Mouse (Mus musculus) neural tube, embryonic 12.5 days (tissue): ENCODE measurements around the gene Rassf1. TPM values are rescaled to one million over a fixed set of nuclear protein-coding genes. Genes with fewer than 3 reads are reported as not detected.

Experiments
- ATAC-seq: fragments of 200-750 bp; cut with Nextera tagmentation; 2 replicates; pipeline ENCODE4 v1.8.0; 2017; ENCODE audit warnings: low read depth, mild to moderate bottlenecking, moderate TSS enrichment, moderate library complexity; ENCODE audit not compliant: low FRiP score
- H3K27ac ChIP-seq: fragments of 300-500 bp; sonication (generic); 2 replicates; pipeline ENCODE4 v1.5.1; 2016
- H3K27me3 ChIP-seq: fragments of 300-500 bp; sonication (generic); replicated peaks from 2 replicates; pipeline ENCODE4 v1.6.1; 2016; ENCODE audit warnings: mild to moderate bottlenecking
- H3K36me3 ChIP-seq: fragments of 300-500 bp; sonication (generic); 2 replicates; pipeline ENCODE4 v1.6.1; 2016; ENCODE audit warnings: mild to moderate bottlenecking
- H3K4me1 ChIP-seq: fragments of 300-500 bp; sonication (generic); 2 replicates; pipeline ENCODE4 v1.6.1; 2016
- H3K4me2 ChIP-seq: fragments of 300-500 bp; sonication (generic); replicated peaks from 2 replicates; pipeline ENCODE4 v1.6.1; 2016; ENCODE audit warnings: mild to moderate bottlenecking
- H3K4me3 ChIP-seq: fragments of 300-500 bp; sonication (generic); 2 replicates; pipeline ENCODE4 v1.5.1; 2016
- H3K9ac ChIP-seq: fragments of 300-500 bp; sonication (generic); 2 replicates; pipeline ENCODE4 v1.6.1; 2016; ENCODE audit warnings: mild to moderate bottlenecking
- H3K9me3 ChIP-seq: fragments of 300-500 bp; sonication (generic); 2 replicates; pipeline ENCODE4 v1.6.1; 2016; ENCODE audit warnings: mild to moderate bottlenecking
- WGBS: fragments of 180-500 bp; shearing (Covaris S2); methylation state at CpG from one replicate; pipeline ENCODE4 v1.1.7; 2016; 5-methylcytosine and 5-hydroxymethylcytosine counted together
- polyA plus RNA-seq: library from polyadenylated mRNA; unstranded; fragments of >200 nt; fragmentation: Nextera tagmentation; extraction: Ambion mirVana; gene quantifications from 2 replicates; pipeline ENCODE4 v1.2.1, GENCODE M21; 2016

Gene Rassf1
- polyA plus RNA-seq, 1 experiment from 2014 or later, result 37.6 TPM

- Histone ChIP-seq H3K4me2 (peak overlapping the region; percentile 44), H3K4me1 (peaks cover 36% of the 10 kb centered on the region), H3K9me3 (no peaks in the 10 kb centered on the region), H3K27me3 (peaks cover 40% of the 10 kb centered on the region), H3K36me3 (peaks cover 4% of the 10 kb centered on the region), H3K9ac (0 out of 2 replicates have a peak overlapping the region, but pooled peaks have one; percentile 26), H3K27ac (no peak overlapping the region), H3K4me3 (no peak overlapping the region)
- ATAC-seq, result no peak
- WGBS, result 28% methylated on average over 25 of the region's 25 CpGs
Measured at GRCm38 (mm10) chr9:107521711-107522399, 29.5 kb upstream of the Rassf1 start.

DNA sequence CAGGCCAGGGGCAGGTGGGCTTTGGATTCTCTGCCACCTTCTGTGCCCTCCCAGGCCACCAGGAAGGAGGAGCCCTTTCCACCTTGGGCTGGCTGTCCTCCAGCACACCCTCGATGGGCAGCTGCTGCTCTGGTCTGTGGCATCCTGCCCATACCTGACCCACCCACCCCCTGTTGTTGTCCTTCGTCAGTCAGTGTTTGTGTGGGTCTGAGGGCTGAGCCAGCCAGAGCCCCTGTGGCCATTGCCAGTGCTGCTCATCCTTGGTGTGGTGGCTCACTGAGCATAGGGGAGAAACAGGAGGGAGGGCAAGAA, 29.0 kb upstream of the Rassf1 start:
- peaks cover 45% of the 10 kb centered on the region for H3K27me3 ChIP-seq
- peak overlapping the region; percentile 44; the same call in 1 of the 2 replicates for H3K4me2 ChIP-seq
- 45% methylated on average over 2 of the region's 2 CpGs for WGBS
- peaks cover 40% of the 10 kb centered on the region for H3K4me1 ChIP-seq
- H3K36me3 ChIP-seq, result peaks cover 4% of the 10 kb centered on the region
- H3K9me3 ChIP-seq, result no peaks in the 10 kb centered on the region
- ATAC-seq, result no peak
- H3K4me3 ChIP-seq, result no peak overlapping the region
- no peak overlapping the region for H3K27ac ChIP-seq
- 0 out of 2 replicates have a peak overlapping the region, but pooled peaks have one; percentile 26 for H3K9ac ChIP-seq

DNA sequence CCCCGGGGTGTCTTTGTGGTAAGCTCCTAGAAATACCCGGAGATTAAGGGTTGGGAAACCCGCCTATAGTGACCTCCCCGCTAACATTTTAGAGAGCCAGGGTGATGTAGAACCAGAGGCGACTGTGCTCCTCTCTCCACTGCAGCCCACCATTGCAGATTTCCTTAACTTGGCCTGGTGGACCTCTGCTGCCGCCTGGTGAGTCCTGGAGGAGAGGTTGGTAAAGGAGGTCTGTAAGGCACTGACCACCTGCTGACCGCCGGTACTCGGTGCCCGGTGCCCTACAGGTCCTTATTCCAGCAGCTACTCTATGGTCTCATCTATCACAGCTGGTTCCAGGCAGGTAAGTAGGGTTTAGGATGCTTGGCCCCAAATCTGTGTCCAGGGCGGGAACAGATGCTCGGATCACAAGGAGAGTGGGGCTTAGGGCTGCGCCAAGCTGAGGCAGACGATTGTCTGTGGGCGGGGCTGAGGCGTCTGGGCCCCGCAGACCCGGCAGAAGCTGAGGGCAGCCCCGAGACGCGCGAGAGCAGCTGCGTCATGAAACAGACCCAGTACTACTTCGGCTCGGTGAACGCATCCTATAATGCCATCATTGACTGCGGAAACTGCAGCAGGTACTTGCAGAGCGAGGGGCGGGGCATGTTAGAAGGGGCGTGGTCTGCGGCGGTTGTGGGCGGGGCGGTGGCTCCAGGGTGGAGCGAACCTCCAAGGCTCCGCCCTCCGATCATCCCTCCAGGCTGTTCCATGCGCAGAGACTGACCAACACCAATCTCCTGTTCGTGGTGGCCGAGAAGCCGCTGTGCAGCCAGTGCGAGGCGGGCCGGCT, 24.9 kb upstream of the Rassf1 start:
- WGBS, result 4% methylated on average over 44 of the region's 44 CpGs
- Histone ChIP-seq H3K27me3 (peaks cover 50% of the 10 kb centered on the region), H3K36me3 (no peaks in the 10 kb centered on the region; the same call in 1 of the 2 replicates), H3K27ac (no peak overlapping the region), H3K9me3 (no peaks in the 10 kb centered on the region), H3K4me2 (peak overlapping the region; percentile 58), H3K9ac (0 out of 2 replicates have a peak overlapping the region, but pooled peaks have one; percentile 1), H3K4me3 (peak overlapping the region; percentile 24), H3K4me1 (peaks cover 24% of the 10 kb centered on the region)
- ATAC-seq, result peak; percentile 46

DNA sequence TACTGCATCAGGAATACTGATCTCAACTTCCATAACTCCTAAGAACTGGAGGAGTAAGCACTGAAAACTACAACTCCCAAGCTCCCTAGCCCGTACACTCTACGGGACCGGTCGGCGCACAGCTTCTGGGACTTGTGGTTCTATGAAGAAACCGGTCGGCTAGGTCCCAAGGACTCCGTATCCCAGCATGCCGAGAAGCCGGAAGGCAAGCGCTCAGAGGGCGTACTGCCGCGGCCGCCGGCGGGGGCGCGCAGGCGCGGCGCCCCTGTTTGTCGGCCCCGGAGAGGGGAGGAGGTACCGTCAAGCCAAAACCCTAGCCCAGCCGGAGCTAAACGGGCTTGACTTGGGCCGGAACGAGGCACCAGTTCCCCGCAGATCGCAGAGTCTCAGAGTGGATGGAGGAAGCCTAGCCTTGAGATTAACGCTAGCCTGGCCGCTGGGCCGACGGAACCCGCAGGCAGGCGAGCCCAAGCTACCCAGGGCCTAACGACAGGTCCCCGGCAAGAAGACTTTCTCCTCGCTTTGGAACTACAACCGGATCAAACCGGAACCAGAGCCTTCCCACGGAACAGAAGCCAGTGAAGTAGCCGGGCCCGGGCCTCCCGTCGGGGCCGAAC, 17.5 kb upstream of the Rassf1 start, which contains the start of gene Tmem115:
Gene Tmem115 (plus strand): TSS at position 155 of the 617 bp plus-strand sequence.
- peaks cover 14% of the 10 kb centered on the region for H3K36me3 ChIP-seq
- peak; percentile 99 for ATAC-seq
- under 1% methylated on average over 48 of the region's 48 CpGs for WGBS
- H3K27ac ChIP-seq, result no peak within 1 kb of the TSS
- no peaks in the 10 kb centered on the region for H3K9me3 ChIP-seq
- peak within 1 kb of the TSS; percentile 77 for H3K4me3 ChIP-seq
- H3K4me1 ChIP-seq, result peaks cover 34% of the 10 kb centered on the region
- H3K27me3 ChIP-seq, result no peaks in the 10 kb centered on the region
- peak within 1 kb of the TSS; percentile 100 for H3K4me2 ChIP-seq
- peak within 1 kb of the TSS; percentile 88 for H3K9ac ChIP-seq

DNA sequence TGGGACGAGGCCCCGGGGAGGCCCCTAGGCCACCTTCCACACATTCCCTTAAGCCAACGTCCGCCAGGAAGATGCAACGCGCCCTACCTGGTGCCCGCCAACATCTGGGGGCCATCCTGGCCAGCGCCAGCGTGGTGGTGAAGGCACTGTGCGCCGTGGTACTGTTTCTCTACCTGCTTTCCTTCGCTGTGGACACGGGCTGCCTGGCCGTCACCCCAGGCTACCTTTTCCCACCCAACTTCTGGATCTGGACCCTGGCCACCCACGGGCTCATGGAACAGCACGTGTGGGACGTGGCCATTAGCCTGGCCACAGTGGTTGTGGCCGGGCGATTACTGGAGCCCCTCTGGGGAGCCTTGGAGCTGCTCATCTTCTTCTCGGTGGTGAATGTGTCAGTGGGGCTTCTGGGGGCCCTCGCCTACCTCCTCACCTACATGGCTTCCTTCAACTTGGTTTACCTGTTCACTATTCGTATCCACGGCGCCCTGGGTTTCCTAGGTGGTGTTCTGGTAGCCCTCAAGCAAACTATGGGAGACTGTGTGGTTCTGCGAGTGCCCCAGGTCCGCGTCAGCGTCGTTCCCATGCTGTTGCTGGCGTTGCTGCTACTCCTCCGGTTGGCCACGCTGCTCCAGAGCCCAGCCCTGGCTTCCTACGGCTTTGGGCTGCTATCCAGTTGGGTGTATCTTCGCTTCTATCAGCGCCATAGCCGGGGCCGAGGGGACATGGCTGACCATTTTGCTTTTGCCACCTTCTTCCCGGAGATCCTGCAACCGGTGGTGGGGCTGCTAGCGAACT, 16.8 kb upstream of the Rassf1 start:
- Histone ChIP-seq H3K27ac (no peak overlapping the region), H3K9ac (peak overlapping the region; percentile 88), H3K27me3 (no peaks in the 10 kb centered on the region), H3K4me2 (peak overlapping the region; percentile 100), H3K36me3 (peaks cover 22% of the 10 kb centered on the region), H3K4me3 (peak overlapping the region; percentile 77), H3K9me3 (no peaks in the 10 kb centered on the region), H3K4me1 (peaks cover 34% of the 10 kb centered on the region)
- under 1% methylated on average over 40 of the region's 40 CpGs for WGBS
- ATAC-seq, result peak; percentile 29

DNA sequence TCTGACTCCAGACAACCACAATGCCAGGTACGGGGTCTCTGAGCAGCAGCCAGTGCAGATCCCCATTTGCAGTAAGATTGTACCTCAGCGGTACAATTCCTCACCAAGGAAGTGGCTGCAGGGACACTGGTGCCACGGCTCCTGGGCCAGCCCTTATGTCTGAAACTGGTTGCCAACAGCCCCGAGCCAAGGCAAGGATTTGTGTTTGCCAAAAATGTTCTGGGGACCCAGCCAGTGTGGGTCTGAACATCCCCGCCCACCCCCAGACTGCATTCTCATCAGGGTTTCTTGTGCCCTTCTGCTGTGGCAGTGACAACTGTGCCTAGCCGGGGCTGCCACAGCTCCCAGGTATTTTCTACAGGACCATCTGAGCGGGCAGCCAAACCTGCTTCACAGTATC, 13.1 kb upstream of the Rassf1 start:
- H3K9ac ChIP-seq, result no peak overlapping the region
- no peak overlapping the region for H3K27ac ChIP-seq
- 93% methylated on average over 7 of the region's 7 CpGs for WGBS
- H3K9me3 ChIP-seq, result no peaks in the 10 kb centered on the region
- H3K4me1 ChIP-seq, result peaks cover 54% of the 10 kb centered on the region
- H3K27me3 ChIP-seq, result no peaks in the 10 kb centered on the region
- ATAC-seq, result no peak
- H3K4me3 ChIP-seq, result no peak overlapping the region
- H3K36me3 ChIP-seq, result peaks cover 30% of the 10 kb centered on the region
- no peak overlapping the region for H3K4me2 ChIP-seq

DNA sequence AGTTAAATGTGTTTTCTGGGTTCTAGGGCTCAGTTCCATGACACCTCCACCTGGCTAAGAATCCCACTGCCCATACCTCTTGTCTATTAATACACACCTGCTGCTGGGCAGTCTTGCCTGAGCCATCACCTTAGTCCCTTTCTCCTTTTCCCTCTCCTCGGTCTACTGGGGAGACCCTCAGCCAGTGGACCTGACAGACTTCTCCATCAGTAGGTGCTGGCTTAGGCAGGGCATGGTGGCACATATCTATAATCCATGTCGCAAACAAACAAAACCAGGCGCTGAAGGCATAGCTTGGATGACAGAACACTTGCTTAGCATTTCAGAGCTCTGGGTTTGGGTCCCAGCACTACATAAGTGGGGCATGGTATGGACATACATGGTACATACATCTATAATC, 12.6 kb upstream of the Rassf1 start:
- peaks cover 35% of the 10 kb centered on the region for H3K36me3 ChIP-seq
- no peaks in the 10 kb centered on the region for H3K9me3 ChIP-seq
- peaks cover 54% of the 10 kb centered on the region for H3K4me1 ChIP-seq
- no peak overlapping the region for H3K27ac ChIP-seq
- H3K4me2 ChIP-seq, result no peak overlapping the region
- no peaks in the 10 kb centered on the region for H3K27me3 ChIP-seq
- ATAC-seq, result no peak
- no peak overlapping the region for H3K9ac ChIP-seq
- WGBS, result 95% methylated on average over 3 of the region's 3 CpGs
- no peak overlapping the region for H3K4me3 ChIP-seq

- Histone ChIP-seq H3K4me2 (no peak overlapping the region), H3K27me3 (no peaks in the 10 kb centered on the region), H3K4me1 (peaks cover 47% of the 10 kb centered on the region), H3K9ac (no peak overlapping the region), H3K9me3 (no peaks in the 10 kb centered on the region), H3K4me3 (no peak overlapping the region), H3K36me3 (peaks cover 46% of the 10 kb centered on the region), H3K27ac (no peak overlapping the region)
- WGBS, result 93% methylated on average over 8 of the region's 8 CpGs
- no peak for ATAC-seq
Measured at GRCm38 (mm10) chr9:107539940-107540339, 11.4 kb upstream of the Rassf1 start.

DNA sequence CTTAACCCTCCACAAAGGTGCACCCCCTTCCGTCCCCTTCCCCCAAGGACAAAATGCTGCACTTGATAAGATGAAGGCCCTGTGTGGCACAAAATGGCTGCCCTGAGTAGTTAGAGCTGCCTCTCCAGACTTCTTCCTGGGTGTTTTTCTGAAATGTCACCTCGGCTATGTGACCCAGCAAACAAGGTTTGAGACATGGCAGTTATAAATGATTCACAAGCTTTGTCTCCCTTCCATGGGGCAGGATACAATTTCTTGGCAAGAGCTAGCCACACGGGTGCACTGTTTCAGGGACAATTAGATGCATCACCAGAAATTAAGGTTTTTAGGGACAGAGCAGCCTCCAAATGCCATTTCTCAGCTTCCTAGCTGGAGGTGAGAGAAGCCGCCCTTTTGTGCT, 10.9 kb upstream of the Rassf1 start:
- Histone ChIP-seq H3K4me2 (peak overlapping the region; percentile 90; the same call in 1 of the 2 replicates), H3K9ac (no peak overlapping the region), H3K4me1 (peaks cover 43% of the 10 kb centered on the region), H3K4me3 (no peak overlapping the region), H3K27ac (no peak overlapping the region), H3K9me3 (no peaks in the 10 kb centered on the region), H3K27me3 (no peaks in the 10 kb centered on the region), H3K36me3 (peaks cover 50% of the 10 kb centered on the region)
- no peak for ATAC-seq
- WGBS, result 73% methylated on average over 4 of the region's 4 CpGs

DNA sequence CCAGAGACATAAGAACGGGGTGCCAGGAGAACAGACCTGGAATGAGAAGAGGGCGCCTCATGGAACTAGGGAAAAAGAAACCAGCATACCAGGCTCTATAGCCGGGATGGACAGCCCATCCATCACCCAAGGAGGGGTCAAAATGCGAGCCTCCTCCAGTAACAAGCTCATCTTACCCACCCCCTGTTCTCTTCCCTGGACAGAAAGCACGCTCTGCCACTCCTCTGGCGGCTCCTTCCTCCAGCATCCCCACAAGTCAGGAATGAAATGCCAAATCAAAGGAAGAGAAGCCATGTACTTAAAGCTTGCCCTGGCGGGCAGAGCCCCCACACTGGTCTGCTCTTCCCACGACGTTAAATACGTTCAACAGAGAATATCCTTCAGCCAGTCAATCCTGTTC, 10.3 kb upstream of the Rassf1 start:
- H3K4me2 ChIP-seq, result peak overlapping the region; percentile 90
- H3K27me3 ChIP-seq, result no peaks in the 10 kb centered on the region
- peak overlapping the region; percentile 69; the same call in 1 of the 2 replicates for H3K9ac ChIP-seq
- H3K9me3 ChIP-seq, result no peaks in the 10 kb centered on the region
- ATAC-seq, result no peak
- WGBS, result 30% methylated on average over 10 of the region's 10 CpGs
- H3K27ac ChIP-seq, result no peak overlapping the region
- peak overlapping the region; percentile 65 for H3K4me3 ChIP-seq
- peaks cover 50% of the 10 kb centered on the region for H3K36me3 ChIP-seq
- H3K4me1 ChIP-seq, result peaks cover 37% of the 10 kb centered on the region

DNA sequence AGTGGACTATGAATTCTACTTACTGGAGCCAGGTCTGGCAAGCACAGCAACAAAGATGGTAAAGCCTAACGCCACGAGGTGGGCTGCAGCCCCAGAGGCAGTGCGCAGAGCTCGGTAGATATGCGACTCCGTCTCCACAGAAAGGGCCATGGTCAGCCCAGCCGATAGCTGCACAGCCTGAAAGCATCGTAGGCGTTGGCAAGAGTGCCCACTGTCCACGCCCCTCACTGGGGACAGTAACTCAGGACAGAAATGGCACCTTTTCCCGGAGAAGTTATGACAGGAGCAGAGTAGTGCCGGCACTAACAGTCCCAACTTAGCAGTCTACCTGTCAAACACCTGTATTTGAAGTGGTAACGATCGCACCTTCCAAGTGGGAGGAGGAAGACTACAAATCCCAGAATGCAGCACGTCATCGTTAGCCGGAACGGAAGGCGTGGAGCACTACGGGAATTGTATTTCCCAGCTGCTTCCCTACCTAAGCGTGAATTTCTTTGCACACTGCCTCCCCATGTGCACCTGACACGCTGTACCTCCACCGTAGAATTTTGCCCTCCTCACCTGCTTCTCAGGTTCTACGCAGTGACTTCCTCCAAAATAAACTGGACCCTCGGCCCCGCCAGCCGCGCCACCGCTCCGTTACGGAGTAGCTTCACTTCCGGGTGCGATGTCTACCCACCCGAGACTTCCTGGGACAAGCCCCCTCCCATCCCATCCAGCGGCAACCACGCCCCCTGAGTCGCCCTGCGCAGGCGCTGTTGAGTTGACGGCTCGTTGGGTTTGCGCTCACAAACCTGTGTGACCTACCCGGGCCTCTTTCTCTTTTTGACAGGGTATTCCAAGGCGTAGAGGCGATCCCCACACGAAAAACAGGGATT, 9.6 kb upstream of the Rassf1 start, which contains the start of the genes Cyb561d2 and Nprl2:
Gene Cyb561d2 (minus strand): TSS at position 720 of the 878 bp plus-strand sequence.
Gene Nprl2 (plus strand): TSS at position 753 of the 878 bp plus-strand sequence.
- ATAC-seq, result peak; percentile 81
- H3K27me3 ChIP-seq, result no peaks in the 10 kb centered on the region
- H3K9me3 ChIP-seq, result no peaks in the 10 kb centered on the region
- H3K4me3 ChIP-seq, result peak within 1 kb of the TSS; percentile 65
- peaks cover 50% of the 10 kb centered on the region for H3K36me3 ChIP-seq
- peak within 1 kb of the TSS; percentile 69 for H3K9ac ChIP-seq
- no peak within 1 kb of the TSS for H3K27ac ChIP-seq
- peaks cover 34% of the 10 kb centered on the region for H3K4me1 ChIP-seq
- under 1% methylated on average over 46 of the region's 46 CpGs for WGBS
- H3K4me2 ChIP-seq, result peak within 1 kb of the TSS; percentile 90
